Mouse (Mus musculus) monocyte, adult 5-6 weeks (primary cell): ENCODE results near the gene Chst11. TPM values are rescaled to one million over a fixed set of nuclear protein-coding genes. Genes with fewer than 3 reads are reported as not detected.

Source experiments
- ATAC-seq: fragments of 153-309, 156-312 bp; replicated peaks from 2 replicates; pipeline ENCODE4 v1.8.0; 2017; ENCODE audit warnings: mild to moderate bottlenecking; ENCODE audit not compliant: low TSS enrichment, insufficient number of reproducible peaks, severe bottlenecking, poor library complexity, low FRiP score
- total RNA-seq: library from RNA; stranded (forward); fragments of 200-1000, 200-491, 200-594 nt; gene quantifications from 3 replicates; pipeline ENCODE4 v1.2.3, GENCODE M21; 2017

Gene Chst11
- total RNA-seq, 1 experiment from 2014 or later: 9.7 TPM

- ATAC-seq: no peak
Observed at GRCm38 (mm10) chr10:83210122-83210521, 224.8 kb downstream of the Chst11 start.

- no peak for ATAC-seq
Observed at GRCm38 (mm10) chr10:83210968-83211583, 225.8 kb downstream of the Chst11 start.

GRCm38 (mm10) chr10:83212618-83213017 lies 227.3 kb downstream of the Chst11 start:
- ATAC-seq: no peak

GRCm38 (mm10) chr10:83215559-83215958 lies 230.3 kb downstream of the Chst11 start:
- no peak for ATAC-seq

GRCm38 (mm10) chr10:83217256-83217655 lies 232.0 kb downstream of the Chst11 start:
- ATAC-seq: no peak

- no peak for ATAC-seq
Observed at GRCm38 (mm10) chr10:83218778-83219177, 233.5 kb downstream of the Chst11 start.

GRCm38 (mm10) chr10:83219729-83220128 lies 234.4 kb downstream of the Chst11 start:
- ATAC-seq: peak; percentile 55; the same call in 1 of the 2 replicates

GRCm38 (mm10) chr10:83220217-83220616 lies 234.9 kb downstream of the Chst11 start:
- no peak for ATAC-seq

- ATAC-seq: no peak
Observed at GRCm38 (mm10) chr10:83220847-83221246, 235.5 kb downstream of the Chst11 start.

- ATAC-seq: no peak
Observed at GRCm38 (mm10) chr10:83224999-83225398, 239.7 kb downstream of the Chst11 start.

GRCm38 (mm10) chr10:83228626-83229025 lies 243.3 kb downstream of the Chst11 start:
- no peak for ATAC-seq

GRCm38 (mm10) chr10:83233967-83234366 lies 248.7 kb downstream of the Chst11 start:
- no peak for ATAC-seq

GRCm38 (mm10) chr10:83234391-83234790 lies 249.1 kb downstream of the Chst11 start:
- ATAC-seq: no peak

GRCm38 (mm10) chr10:83242106-83242686 lies 256.9 kb downstream of the Chst11 start:
- no peak for ATAC-seq

- ATAC-seq: no peak
Observed at GRCm38 (mm10) chr10:83244131-83244530, 258.8 kb downstream of the Chst11 start.

Other genes with a start within 250 kb of the Chst11 start
- 66.8 to 95.1 TPM (median 91.5 TPM) in 3 replicates for gene Nfyb, start 221.4 kb upstream of the Chst11 start, total RNA-seq
- 68.5 to 96.1 TPM (median 73.4 TPM) in 3 replicates for gene Txnrd1, start 151.5 kb upstream of the Chst11 start, total RNA-seq
- gene Eid3, start 118.9 kb upstream of the Chst11 start, total RNA-seq: 9.6 to 18.2 TPM (median 16.2 TPM) in 3 replicates